Mouse (Mus musculus) retina, postnatal 1 day (tissue): ENCODE data around the gene Miga1.
"Not testable (repeated sequence)": the region's sequence is repeated elsewhere in the genome, so short reads cannot be mapped to it uniquely, and the experiment has no call there.

Source experiments
- DNase-seq: peaks from one replicate; pipeline ENCODE4 v3.0.0-alpha.2; 2012

Gene Miga1

DNA sequence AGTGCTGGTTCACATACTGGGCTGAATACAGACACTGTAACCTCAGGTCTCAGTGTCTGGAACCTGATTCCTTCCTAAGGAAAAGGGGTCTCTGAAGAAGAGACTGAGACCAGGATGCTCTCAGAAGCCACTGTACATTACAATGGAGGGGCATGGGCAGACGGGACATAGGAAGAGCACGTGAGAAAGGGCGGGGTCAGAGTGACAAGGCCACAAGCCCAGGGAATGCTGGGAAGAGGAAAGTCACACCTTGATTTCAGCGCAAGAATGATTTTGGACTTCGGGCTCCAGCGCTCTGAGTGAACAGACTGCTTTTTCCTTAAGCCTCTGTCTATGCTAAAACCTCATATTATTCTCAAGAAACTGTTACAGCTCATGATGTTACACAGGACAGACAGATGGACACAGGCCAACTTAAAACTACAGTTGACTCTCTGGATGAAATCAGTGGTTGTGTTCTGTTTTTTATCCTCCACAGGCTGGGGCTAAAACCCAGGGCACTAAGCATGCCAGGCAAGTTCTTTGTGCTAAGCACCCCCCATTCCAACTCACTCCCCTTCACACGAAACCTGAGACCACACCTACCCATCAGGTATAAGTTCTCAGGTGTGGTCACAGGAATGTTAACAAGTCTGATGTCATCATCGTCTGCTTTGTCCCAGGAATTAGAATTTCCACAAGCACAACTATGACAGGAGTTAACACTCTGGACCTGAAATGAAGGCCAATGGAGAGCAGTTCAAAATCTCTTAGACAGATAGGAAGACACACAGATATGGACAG lies 18.3 kb downstream of the Miga1 start:
- DNase-seq, result no peak

DNA sequence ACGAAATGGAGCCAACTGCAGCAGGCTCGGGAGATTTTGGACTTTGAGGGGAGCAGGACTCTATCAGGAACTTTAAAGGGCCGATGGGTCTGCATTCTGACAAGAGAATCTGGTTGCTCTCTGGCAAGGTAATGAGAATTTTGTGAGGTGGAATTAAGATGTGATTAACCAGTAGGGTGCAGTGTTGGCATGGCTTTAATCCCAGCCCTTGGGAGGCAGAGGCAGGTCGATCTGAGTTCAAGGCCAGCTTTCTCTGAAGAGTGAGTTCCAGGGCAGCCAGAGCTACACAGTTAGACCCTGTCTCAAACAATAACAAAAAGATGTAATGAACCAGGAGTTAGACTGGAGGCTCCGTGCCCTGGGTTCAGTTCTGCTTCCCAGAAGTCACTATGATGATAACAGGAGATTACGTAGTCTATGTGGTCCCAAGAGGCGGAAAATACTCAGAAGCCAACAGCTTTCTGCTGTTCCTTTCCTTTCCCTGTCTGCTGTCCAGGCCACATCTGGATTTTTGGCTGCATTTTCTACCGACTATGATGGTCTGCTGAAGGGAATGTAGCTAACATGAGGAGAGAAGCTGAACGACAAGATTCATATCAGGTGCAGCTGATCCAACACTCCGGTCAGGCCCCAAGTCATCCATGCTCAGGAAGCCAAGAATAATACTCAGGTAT lies 19.1 kb downstream of the Miga1 start:
- DNase-seq, result no peak

DNA sequence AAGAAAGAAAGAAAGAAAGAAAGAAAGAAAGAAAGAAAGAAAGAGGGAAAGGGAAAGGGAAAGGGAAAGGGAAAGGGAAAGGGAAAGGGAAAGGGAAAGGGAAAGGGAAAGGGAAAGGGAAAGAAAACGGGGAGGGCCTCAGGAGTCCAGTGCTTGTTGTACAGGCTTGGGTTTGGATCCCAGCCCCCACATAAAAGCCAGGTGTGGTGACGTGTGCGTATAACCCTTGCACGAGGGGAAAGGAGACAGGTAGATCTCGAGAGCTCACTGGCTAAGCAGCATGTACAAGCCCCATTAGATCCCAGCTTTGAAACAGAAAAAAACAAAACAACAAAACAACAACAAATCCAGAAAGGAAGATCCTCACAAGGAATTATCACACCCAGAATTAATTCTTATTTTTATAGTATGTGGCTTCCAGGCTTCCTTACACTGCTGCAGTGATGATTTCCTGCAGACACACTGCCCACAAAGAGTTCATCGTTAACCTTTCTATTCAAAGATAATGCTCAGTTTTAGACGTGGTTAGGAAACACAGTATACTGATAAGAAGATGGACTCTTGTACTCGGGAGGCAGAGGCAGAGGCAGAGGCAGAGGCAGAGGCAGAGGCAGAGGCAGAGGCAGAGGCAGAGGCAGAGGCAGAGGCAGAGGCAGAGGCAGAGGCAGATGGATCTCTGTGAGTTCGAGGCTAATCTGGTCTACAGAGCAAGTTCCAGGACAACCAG lies 23.6 kb downstream of the Miga1 start:
- DNase-seq, result not testable (repeated sequence)

DNA sequence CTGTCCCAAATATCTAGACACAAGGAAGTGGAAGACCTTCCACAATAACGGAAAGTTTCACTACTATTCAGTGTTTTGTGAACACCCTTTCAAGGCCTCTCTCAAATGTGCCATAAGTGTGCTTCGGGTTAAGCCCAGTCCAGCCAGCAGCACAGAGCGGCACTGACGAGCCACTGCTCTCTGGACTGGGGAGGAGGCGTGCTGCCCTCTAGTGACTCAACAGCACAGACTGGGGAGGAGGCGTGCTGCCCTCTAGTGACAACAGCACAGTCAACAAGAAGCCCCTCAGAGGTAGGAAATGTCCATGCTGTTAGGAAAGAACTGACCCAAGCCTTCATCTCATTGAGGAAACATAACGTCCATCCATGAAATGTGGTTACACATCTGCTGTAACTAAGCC lies 24.6 kb downstream of the Miga1 start:
- peak; percentile 89 for DNase-seq

DNA sequence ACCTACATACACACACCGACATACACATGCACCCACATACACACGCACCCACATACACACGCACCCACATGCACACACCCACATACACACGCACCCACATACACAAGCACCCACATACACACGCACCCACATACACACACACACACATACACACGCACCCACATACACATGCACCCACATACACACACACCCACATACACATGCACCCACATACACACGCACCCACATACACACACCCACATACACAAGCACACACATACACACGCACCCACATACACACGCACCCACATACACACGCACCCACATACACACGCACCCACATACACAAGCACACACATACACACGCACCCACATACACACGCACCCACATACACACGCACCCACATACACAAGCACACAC lies 25.5 kb downstream of the Miga1 start:
- not testable (repeated sequence) for DNase-seq

DNA sequence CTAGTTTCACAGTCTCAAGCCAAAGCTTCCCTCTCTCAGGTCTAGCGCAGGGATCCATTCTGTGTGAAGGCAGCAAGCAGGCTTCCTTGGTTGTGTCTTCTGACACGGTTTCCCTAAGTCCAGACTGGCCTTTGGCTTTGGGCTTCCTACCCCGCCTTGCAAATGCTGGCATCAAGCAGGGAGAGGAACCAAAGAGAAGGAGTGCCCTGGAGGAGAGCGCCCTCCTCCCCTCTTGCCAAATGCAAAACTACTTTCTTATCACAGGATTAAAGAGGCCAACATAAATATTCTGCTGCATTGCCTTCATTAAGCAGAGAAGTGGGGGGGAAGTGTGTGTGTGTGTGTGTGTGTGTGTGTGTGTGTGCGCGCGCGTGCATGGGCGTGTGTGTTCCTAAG lies 31.0 kb downstream of the Miga1 start:
- no peak for DNase-seq

DNA sequence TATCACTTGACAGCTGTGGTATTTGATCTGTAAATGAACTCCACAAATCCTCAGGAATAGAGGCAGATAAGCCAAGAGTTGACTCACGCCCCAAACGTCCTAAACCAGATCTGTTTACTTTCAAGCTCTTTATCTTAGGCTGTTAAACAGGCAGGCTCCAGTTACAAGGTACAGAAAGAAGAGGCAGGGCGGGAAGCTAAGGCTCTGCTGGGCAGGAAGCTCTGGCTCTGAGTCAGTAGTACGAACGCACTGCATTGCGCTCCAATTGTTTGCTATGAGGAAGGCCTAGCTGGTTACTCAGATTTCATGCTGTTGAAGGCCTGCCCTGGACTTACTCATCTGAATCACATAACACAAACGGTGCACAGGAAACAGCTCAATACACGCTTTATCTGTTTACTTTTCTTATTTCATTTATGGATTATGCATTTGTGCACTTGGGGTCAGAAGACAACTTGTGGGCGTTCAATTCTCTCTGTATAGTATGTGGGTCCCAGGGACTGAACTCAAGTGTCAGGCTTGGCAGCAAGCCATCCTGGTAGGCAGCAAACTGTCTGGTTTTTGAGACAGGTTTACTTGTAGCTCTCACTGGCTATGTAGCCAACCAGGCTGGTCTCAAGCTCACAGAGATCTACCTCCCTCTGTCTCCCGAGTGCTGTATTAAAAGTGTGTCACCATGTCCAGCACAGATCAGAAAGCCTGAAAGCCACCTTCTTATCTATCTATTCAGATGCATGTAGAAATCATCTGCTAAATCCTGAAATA lies 31.5 kb downstream of the Miga1 start:
- DNase-seq, result no peak

DNA sequence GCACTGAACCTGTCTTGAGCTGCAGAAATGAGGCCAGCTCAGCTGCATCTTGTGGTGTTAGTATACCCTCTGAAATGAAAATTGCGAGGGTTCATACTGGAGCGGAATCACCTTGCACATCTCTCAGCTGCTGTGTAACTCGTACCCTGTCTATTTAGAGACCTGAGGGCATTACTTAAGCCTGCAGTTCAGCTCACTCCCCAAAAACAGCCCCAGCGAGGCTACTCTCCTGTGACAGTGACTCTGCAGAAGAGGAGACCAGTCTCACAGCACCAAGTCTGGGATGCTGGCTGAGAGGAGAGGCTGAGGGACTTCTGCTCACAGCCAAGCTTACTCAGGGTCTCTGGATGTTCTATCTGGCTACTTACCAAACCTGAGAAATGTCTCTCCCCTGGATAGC lies 34.2 kb downstream of the Miga1 start:
- DNase-seq, result no peak

DNA sequence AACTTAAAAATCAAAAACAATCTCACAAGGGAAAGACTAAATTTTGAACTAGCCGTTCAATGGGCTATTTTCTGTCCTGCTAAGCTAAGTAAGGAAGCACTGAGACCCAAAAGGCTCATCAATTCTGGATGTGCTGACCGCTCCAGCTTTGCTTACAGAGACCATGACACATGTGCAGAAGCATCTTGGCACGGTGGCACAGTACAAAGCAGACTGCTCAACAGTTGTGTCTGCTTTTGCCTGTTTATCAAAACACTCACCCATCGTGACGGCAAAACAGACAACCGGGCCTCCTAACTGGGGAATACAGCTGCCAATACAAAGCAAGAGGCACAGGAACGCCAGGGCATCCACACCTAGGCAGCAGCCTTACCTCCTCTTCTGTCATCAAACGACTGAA lies 35.1 kb downstream of the Miga1 start:
- DNase-seq, result no peak

DNA sequence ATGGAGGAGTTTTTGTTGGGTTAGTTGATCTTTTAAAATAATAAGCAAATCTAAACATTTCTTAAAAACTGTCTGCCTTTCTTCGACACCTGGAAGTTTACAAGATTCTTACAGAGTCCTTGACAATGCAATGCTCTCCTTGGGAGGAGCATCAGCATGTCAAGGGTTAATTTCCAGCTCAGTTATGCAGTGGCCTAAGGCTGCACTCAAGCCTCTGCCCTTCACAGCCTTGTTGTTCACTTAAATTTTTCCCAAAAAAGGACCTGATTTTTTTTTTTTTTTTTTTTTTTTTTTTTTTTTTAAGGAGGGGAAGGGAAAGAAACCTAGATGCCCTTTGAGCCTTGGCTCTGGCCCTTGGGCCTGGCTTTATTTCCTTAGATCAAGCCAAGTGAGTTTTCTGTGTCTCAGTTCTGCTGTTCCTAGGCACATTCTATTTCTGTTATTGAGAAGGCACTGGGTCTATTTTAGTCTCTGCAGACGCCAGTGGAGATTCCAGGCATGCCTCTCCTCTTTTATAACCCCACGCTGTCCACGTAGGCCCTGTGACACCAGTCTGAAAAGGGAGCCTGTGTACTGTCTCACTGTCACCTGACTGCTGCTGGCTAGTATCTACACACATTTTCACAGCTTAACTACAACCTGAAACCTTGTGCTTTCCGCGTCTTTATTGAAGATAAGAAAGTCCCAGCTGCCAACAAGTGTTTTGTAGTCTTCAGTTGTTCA lies 36.0 kb downstream of the Miga1 start:
- DNase-seq, result no peak

DNA sequence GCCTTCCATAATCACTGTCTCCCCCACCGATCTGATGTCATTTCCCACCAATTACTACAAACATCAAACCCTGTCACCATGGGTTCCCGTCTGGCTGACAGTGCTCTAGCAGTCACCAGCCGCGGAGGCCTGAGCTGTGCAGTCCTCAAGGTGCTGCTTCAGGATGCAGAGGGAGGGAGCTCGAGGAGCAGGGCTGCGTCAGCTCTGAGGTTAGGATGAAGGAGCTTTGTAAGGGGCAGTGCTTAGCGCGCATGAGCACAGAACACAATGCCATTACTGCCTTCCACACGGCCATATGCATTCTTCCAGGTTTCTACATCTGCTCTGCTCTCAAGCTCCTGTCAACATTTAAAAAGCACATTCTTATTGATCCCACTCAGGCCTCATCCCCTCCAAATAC lies 37.2 kb downstream of the Miga1 start:
- no peak for DNase-seq

DNA sequence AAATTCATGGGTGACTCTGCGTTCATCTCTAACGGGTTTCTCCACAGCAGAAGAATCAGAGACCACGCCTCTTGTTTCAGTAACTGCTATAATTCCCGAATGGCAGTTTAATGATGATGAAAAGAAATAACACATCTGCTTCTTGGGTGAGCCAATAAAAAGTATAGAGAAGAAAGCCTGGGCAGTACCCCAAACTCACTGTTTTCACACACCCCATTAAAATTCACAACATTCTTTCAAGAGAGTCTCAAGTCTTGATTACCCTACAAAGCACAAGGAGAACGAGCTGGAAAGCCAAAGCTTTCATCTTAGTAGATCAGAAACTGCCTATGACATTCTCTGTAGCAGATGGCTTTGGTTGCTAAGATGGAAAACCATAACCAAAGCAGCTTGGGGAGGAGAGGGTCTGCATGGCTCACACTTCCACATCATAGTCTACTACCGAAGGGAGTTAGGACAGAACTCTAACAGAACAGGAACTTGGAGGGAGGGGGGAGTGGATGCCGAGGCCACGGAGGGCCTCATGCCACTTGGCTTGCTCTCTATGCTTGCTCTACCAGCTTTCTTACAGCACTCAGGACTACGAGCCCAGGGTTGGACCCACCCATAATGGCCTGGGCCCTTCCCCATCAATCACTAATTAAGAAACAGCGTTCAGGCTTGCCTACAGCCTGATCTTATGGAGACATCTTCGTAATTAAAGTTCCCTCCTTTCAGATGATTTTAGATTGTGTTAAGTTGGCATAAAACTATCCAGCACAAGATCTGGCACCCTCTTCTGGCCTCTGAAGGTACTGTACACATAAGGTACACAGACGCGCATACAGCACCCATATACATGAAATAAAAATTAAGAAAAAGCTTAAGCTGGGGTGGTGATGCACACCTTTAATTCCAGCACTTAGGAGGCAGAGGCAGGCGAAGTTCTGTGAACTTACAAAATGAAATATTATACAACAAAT lies 39.5 kb downstream of the Miga1 start:
- no peak for DNase-seq

DNA sequence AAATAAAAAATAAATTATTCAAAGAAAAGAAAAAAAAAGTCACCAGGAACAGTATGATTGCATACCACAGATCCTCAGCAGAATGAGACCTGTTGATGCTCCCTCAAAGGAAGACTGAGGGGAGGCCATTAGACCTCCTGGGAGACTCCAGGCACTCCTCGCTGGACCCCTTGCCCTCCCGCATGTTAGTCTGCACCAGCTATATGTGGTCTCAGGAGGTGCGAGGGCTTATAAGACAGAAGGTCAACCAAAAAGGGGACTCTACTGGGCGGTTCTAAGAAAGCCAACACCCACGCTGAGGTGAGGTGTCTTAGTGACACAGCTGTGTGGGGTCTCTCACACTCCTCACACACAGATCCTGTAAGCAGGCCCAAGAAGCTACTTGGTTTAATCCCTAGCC lies 44.3 kb downstream of the Miga1 start:
- DNase-seq, result no peak

DNA sequence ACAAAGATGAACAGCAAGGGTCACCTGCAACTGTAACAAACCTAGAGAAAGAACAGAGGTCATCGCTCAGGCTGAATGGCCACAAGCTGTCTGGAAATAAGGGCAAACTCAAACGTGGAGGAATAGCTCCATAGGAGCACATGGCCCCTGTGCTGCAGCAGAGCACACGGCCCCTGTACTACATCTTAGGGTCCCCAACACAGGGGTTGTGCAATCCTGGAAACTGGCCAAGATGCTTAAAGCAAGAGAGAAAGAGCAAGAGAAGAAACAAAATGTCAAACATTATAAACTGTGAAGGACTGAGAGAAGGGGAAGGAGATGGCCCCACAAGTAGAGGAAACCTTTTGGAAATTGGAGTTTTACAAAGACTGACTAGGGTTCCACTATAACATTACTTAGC lies 45.8 kb downstream of the Miga1 start:
- no peak for DNase-seq

DNA sequence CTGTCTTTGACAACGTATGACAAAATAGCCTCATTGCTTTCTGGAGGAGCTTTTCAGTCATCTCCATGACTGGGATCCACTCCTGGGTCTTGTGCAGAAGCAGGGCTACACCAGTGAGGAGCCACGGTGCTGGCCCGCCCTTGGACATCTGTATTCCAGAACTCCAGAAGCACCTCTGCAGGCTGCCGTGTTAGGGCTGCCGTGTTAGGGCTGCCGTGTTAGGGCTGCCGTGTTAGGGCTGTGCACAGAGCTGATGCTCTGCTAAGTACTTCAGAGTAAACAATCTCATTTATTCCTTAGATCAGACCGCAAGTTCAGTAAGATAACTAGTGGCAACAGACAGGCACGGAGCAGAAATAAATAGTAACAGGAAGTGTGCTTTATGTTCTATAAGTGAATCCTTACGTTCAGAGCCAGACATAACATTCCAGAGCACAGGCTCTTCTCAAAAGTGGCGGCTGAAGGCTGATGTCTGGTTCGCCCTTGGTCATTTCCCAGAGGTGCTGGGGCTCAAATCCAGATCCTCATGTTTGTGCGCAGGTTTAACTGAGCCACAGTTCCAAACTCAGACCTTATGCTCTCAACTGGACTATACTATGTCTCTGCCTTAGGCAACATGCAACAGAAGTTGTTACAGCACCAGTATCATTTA lies 46.6 kb downstream of the Miga1 start:
- no peak for DNase-seq

DNA sequence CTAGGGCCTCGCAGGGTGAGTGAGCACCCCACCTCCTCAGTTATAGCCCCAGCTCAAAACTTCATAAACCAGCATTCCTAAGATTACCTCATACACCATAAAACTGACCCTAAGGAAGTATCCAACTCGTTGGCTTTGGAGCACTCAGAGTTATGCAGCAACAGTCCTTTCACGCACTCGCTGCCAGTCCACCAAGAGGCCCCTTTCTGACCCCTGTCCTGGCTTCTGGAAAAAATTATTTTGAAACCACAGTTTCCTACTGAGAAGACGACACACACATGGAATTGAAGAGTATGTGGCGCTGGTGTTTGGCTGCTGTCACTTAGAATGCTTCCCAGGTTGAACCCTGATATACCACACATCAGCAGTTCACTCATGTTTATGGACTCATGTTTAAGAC lies 48.3 kb downstream of the Miga1 start:
- no peak for DNase-seq

DNA sequence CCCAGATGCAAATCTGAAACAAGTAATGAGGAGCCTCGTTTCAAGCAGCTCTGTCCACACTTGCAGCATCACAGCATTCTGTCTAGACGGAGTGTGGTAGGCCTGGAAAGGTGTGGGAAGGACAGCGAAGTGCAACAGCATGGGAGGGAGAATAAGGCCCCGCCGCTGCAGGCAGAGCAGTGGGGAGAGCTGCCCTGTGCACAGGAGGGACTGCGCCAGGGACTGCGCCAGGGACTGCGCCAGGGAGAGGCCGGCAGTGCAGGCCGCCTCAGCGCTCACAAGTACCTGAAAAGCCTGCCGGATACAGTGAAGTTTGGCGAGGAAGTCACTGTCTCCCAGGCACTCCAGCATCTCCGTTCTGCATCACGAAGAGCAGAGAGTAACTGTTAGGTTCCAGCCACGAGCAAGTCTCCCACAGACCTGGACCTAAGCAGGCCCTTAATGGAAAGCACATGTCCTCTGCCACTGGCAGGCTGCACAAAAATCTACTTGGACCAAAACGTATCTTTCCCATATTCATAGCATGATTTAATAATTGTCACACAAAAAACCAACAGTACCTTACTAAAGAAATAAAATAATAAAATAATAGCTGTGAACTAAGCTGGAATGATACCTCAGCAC lies 49.9 kb downstream of the Miga1 start:
- DNase-seq, result no peak

DNA sequence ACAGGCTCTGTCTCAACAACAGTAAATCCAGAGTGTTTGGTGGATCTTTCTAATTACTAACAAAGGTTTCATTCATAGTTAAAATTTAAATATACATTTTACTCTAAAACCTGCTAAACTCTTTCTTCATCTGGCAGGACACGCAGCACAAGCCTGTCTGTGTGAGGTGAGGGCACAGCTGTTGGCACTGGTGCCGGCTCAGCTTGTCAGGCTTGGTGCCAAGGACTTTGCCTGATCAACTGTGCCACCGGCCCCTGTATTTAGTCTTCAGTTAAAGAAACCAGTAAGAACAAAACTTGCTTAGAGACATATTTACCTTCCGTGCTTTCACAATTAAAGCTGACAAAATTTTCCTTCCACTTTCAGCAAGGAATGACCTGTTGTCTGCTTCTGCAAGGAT lies 51.5 kb downstream of the Miga1 start:
- no peak for DNase-seq

DNA sequence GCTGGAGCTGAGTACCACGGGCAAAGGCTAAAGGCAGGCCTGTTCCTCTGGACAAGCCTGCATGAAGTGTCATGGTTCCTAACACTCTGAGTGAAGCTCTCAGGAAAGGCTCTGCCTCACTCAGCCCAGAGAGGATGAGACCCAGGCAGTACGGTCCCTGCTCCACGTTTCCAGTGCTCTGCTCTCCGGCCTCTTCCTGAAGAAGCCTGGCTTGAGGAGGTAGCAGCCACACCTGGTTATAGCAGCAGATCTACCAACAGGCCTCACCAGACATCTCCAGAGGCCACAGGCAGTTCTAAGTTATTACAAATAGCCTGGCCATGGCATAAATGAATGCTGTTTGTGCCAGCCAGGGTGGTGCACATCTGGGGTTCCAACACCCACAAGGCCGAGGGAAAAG lies 51.9 kb downstream of the Miga1 start:
- DNase-seq, result no peak

DNA sequence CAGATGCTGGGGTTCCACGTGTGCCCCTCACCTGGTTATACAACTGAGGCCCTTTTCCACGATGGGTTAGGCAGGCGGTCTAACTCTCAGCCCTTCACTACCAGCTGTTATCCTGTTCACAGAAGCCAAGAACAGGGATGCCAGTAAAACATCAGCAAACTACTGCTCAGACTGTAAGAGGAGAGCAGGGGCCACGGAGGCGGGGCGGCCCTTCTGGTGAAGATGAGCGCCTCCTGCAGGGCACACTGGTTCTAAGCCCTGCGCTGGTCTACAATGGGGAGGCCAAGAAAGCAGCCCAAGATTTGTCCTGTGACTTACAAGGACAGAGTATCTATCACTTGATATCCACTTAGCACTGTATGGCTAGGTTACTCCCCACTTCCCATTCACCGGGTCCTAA lies 52.4 kb downstream of the Miga1 start:
- no peak for DNase-seq
